Mouse (Mus musculus) E14TG2a.4 (cell line): Measurements from ENCODE around the gene Cmss1.

Experiments used
- CTCF ChIP-seq: conservative IDR thresholded peaks from 2 replicates; pipeline ENCODE4 v1.5.1; 2014; ENCODE audit warnings: low read length
- NANOG ChIP-seq: IDR thresholded peaks from 2 replicates; pipeline ENCODE4 v1.6.1; 2014; ENCODE audit warnings: borderline replicate concordance, low read length, mixed read lengths

DNA sequence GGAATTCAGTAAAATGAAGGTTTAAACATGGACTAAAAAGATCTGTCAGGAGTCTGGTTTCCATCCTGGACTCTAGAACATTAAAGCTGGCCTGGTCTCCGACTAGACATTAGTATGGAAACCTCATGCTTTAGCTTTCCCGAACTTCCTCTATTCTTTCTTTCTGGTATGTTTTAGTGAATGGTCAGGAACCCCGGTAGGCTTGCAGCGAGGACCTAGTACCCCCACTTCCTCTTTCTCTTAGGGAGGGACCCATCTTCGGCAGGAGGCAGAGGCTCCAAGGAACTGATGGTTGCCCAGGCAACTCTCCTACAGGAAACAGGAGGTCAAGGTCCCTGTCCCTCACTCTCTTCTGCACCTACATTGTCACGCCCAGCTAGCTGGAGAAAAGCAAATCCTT is 210.4 kb downstream of the Cmss1 start:
- TF ChIP-seq CTCF: no peak
- no peak for TF ChIP-seq NANOG
